Mouse (Mus musculus) heart, postnatal 36 days (tissue): ENCODE measurements around the gene Slain1. TPM values are rescaled to one million over a fixed set of nuclear protein-coding genes. Genes with fewer than 3 reads are reported as not detected.

Experiments used
- microRNA-seq, 2 experiments: library from miRNA; unstranded; fragments of <30 nt; microRNA quantifications; one replicate each; pipeline ENCODE4 v1.2.0; 2021; ENCODE audit warnings: borderline number of aligned reads in 2 of 2
- total RNA-seq, 2 experiments: library from RNA; stranded (reverse); gene quantifications; 2 replicates each; pipeline ENCODE4 v1.2.3; 2021

The Slain1 gene
- total RNA-seq, 2 experiments from 2014 or later, result 0.22 TPM

Small RNA genes lying within 50 kb of the gene (microRNA-seq; reads per million reads assigned to microRNA genes)
- gene Gm22877, result 0 reads per million in 2 experiments

Other genes starting within 250 kb of the Slain1 start
- under 1 TPM; 0.16 to 0.56 TPM for gene Scel, start 136.9 kb upstream of the Slain1 start, total RNA-seq
- gene Ednrb, start 194.2 kb downstream of the Slain1 start, total RNA-seq, result 10 to 100 TPM; 14.4 to 20.5 TPM